Mouse (Mus musculus) testis, adult 10 weeks (tissue): Measurements from ENCODE around the gene Lig4. TPM values are rescaled to one million over a fixed set of nuclear protein-coding genes. Genes with fewer than 3 reads are reported as not detected.

Source experiments
- polyA plus RNA-seq: library from polyadenylated mRNA; stranded (reverse); fragments of 350-450 nt; fragmentation: Illumina TruSeq; extraction: RNeasy Lipid Tissue Mini Kit (QIAGEN cat#74804); gene quantifications from one replicate; pipeline ENCODE4 v1.2.3, GENCODE M21; 2014; ENCODE audit warnings: low read depth, low replicate concordance

The Lig4 gene
- polyA plus RNA-seq = 33.6 TPM

GRCm38 (mm10) chr8:9977573-9978314, at the start of gene Lig4, which contains the start of gene Abhd13:
Gene Lig4 (minus strand): TSS chr8:9977686.
Gene Abhd13 (plus strand): TSS chr8:9977707.

DNA sequence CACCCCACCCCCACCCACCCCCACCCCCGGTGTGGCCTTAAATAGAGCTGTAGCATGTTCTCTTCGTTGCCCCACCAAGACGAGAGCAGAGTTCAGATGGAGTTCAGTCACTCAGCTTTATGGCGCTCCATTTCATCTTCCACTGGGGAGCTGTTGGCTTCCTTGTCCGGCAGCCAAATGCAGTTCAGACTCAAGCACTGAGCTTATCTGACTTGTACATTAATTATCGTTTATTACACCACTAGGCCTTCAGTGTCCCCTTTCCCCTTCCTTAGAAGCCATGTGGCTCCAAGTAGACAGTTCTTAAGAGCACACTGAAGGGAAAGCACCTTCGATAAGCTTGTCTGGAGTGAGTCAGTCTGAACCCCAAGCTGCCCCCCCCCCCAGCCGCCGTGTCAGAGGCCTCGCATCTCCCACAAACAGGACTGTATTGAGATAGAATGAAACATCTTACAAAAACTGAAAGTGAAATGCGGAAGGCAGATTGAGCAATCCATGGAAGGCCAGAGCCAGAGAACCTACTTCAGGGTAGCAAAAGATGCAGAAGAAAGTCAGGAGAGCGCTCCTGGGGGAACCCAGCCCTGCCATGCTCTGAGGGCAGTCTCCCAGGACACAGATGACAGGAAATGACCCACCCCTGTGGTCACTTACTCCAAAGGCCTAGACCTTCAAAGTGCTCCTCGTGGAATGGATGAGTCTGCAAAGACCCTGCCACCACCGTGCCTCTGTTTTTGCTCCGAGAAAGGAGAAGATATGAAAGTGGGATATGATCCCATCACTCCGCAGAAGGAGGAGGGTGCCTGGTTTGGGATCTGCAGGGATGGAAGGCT, 28.9 kb upstream of the Lig4 start, which contains the start of gene Tnfsf13b:
TSS of gene Tnfsf13b (plus strand) at position 312 of the 830 bp plus-strand sequence.

Other genes starting within 250 kb of the Lig4 start
- gene Fam155a, start 206.5 kb downstream of the Lig4 start, polyA plus RNA-seq = 0.53 TPM
- not detected for gene Gm10217, start 113.4 kb downstream of the Lig4 start, polyA plus RNA-seq
- gene Abhd13, start within 50 bp of the Lig4 start, polyA plus RNA-seq = 9.6 TPM
- 0.39 TPM for gene Tnfsf13b, start 28.8 kb upstream of the Lig4 start, polyA plus RNA-seq
- gene Myo16, start 176.2 kb upstream of the Lig4 start, polyA plus RNA-seq = 0.29 TPM